Mouse (Mus musculus) forebrain, embryonic 13.5 days (tissue): ENCODE data around the gene Rab3il1. TPM values are rescaled to one million over a fixed set of nuclear protein-coding genes. Genes with fewer than 3 reads are reported as not detected.

Experiments used
- ATAC-seq: fragments of 200-750 bp; cut with Nextera tagmentation; 2 replicates; pipeline ENCODE4 v1.8.0; 2017
- H3K27ac ChIP-seq: fragments of 300-500 bp; sonication (generic); 2 replicates; pipeline ENCODE4 v1.5.1; 2015; ENCODE audit warnings: inconsistent platforms, mild to moderate bottlenecking, moderate library complexity
- H3K27me3 ChIP-seq: fragments of 300-500 bp; sonication (generic); 2 replicates; pipeline ENCODE4 v1.6.1; 2015; ENCODE audit warnings: mild to moderate bottlenecking, inconsistent platforms
- H3K36me3 ChIP-seq: fragments of 300-500 bp; sonication (generic); 2 replicates; pipeline ENCODE4 v1.6.1; 2015; ENCODE audit warnings: mild to moderate bottlenecking, inconsistent platforms; ENCODE audit not compliant: poor library complexity, severe bottlenecking
- H3K4me1 ChIP-seq: fragments of 300-500 bp; sonication (generic); 2 replicates; pipeline ENCODE4 v1.6.1; 2015; ENCODE audit warnings: inconsistent platforms
- H3K4me2 ChIP-seq: fragments of 300-500 bp; sonication (generic); 2 replicates; pipeline ENCODE4 v1.6.1; 2015; ENCODE audit warnings: inconsistent platforms, mild to moderate bottlenecking, moderate library complexity
- H3K4me3 ChIP-seq: fragments of 300-500 bp; sonication (generic); 2 replicates; pipeline ENCODE4 v1.5.1; 2015; ENCODE audit warnings: mild to moderate bottlenecking, inconsistent platforms
- H3K9ac ChIP-seq: fragments of 300-500 bp; sonication (generic); 2 replicates; pipeline ENCODE4 v1.6.1; 2015; ENCODE audit warnings: mild to moderate bottlenecking, inconsistent platforms
- H3K9me3 ChIP-seq: fragments of 300-500 bp; sonication (generic); replicated peaks from 2 replicates; pipeline ENCODE4 v1.6.1; 2016; ENCODE audit warnings: inconsistent platforms
- WGBS: fragments of 180-500 bp; shearing (Covaris S2); methylation state at CpG from one replicate; pipeline ENCODE4 v1.1.7; 2015; 5-methylcytosine and 5-hydroxymethylcytosine counted together
- polyA plus RNA-seq: library from polyadenylated mRNA; unstranded; fragments of >200 nt; fragmentation: Nextera tagmentation; extraction: Ambion mirVana; gene quantifications from 2 replicates; pipeline ENCODE4 v1.2.1, GENCODE M21; 2015

Gene Rab3il1
- polyA plus RNA-seq, 1 experiment from 2014 or later: 14.4 TPM

DNA sequence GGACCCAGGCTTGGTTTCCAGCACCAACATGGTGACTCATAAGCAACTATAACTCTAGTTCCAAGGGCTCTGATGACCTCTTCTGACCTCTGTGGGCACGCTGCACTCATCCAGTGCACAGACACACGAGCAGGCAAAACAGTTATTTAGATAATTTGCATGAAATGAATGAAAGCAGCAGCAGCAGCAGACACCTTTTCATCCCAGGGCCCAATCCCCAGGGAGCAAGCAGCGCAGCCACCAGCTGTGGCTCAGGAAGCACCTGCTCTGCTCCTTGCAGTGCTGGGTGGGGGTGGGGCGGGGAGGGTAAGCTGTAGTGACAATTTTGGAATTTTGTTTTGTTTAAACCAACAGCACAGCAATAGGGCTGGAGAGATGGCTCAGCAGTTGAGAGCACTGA, 70.4 kb downstream of the Rab3il1 start:
- Histone ChIP-seq H3K4me3 (no peak overlapping the region), H3K9me3 (no peaks in the 10 kb centered on the region), H3K9ac (no peak overlapping the region), H3K27ac (peak overlapping the region; percentile 75), H3K36me3 (peaks cover 99% of the 10 kb centered on the region), H3K4me1 (peaks cover 28% of the 10 kb centered on the region), H3K4me2 (no peak overlapping the region), H3K27me3 (no peaks in the 10 kb centered on the region)
- WGBS: 65% methylated on average over 4 of the region's 4 CpGs
- ATAC-seq: no peak; the same call in 1 of the 2 replicates

DNA sequence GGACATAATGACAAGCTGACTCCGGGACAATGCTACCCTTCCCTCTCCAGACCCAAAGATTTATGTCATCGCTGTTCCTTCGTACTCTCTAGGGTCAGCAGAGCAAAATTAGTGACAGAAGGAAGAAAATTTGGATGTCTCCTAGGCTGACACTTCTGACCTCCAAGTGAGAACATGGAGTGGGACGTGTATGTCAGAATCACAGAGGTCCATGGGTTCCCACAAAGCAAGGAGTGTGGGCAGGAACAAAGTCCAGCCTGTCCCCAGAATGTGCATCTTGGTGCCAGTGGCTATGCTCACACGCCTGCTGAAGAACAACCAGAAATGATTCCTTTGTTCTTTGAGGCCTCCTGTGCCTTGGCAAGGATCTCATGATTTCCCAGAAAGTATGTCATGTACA, 71.7 kb downstream of the Rab3il1 start:
- no peak overlapping the region for H3K4me3 ChIP-seq
- no peak for ATAC-seq
- 94% methylated on average over 5 of the region's 5 CpGs for WGBS
- no peak overlapping the region for H3K27ac ChIP-seq
- H3K4me1 ChIP-seq: peaks cover 15% of the 10 kb centered on the region
- no peak overlapping the region for H3K9ac ChIP-seq
- H3K36me3 ChIP-seq: peaks cover 99% of the 10 kb centered on the region
- no peaks in the 10 kb centered on the region for H3K9me3 ChIP-seq
- no peaks in the 10 kb centered on the region for H3K27me3 ChIP-seq
- no peak overlapping the region for H3K4me2 ChIP-seq

DNA sequence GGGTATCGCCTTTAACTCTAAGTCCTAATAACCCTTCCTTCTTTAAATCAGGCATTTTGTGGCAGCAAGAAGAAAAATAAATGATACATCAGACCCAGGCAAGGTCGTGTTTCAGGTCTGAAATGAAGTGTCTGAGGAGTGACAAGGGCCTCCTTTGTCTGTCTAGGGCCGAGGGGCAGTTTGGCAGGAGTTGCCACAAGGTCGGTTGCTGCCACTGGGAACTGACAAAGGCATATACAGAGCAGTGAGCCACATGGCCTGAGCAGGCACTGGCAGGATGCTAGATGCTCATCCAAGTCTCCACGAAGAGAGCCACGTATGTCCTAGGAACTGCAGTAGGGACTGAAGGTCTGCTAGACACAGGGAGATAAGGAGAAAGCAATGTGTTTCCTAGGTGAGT, 76.9 kb downstream of the Rab3il1 start:
- peaks cover 100% of the 10 kb centered on the region for H3K36me3 ChIP-seq
- H3K27me3 ChIP-seq: no peaks in the 10 kb centered on the region
- H3K4me3 ChIP-seq: no peak overlapping the region
- no peak overlapping the region for H3K9ac ChIP-seq
- no peak for ATAC-seq
- no peaks in the 10 kb centered on the region for H3K4me1 ChIP-seq
- H3K9me3 ChIP-seq: no peaks in the 10 kb centered on the region
- H3K27ac ChIP-seq: no peak overlapping the region
- no peak overlapping the region for H3K4me2 ChIP-seq
- WGBS: 87% methylated on average over 6 of the region's 6 CpGs

DNA sequence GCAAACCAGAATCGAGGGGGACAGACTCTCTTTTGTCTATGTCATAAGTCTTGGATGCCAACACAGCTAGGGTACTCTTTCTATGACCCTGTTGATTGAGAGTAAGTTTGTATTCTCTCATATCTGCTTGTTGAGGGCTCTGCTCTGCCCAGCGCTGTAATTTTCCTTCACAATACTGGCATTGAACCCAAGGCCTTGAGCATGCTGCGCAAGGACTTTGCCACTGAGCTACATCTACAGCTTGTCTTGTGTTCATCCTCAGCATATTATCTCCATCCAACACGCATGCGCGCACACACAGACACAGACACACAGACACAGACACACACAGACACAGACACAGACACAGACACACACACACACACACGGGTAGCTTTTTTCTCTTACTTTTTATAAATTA, 78.9 kb downstream of the Rab3il1 start:
- H3K4me2 ChIP-seq: no peak overlapping the region
- H3K27ac ChIP-seq: no peak overlapping the region
- WGBS: 97% methylated on average over 7 of the region's 7 CpGs
- no peaks in the 10 kb centered on the region for H3K4me1 ChIP-seq
- peaks cover 100% of the 10 kb centered on the region for H3K36me3 ChIP-seq
- no peak overlapping the region for H3K9ac ChIP-seq
- ATAC-seq: no peak
- H3K9me3 ChIP-seq: no peaks in the 10 kb centered on the region
- H3K4me3 ChIP-seq: no peak overlapping the region
- H3K27me3 ChIP-seq: no peaks in the 10 kb centered on the region

DNA sequence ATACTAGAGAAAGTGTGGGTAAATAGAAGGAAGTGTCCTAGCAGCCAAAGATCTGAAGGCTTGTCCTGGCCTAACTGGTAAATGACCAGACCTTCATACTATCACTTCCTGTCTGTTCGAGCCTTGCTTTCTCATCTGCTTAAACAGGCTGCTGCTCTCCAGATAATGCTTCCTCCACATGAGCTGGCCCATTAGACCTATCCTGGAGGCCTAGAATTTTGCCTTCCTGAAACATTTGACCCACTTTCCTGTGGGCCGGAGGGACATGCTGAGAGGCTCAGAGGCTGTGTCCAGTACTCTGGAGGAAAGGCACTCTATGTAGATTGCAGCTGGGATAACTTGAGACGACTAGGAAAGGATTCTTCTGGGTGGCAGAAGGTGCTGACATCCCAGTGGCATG, 80.6 kb downstream of the Rab3il1 start:
- H3K27ac ChIP-seq: no peak overlapping the region
- no peak overlapping the region for H3K9ac ChIP-seq
- no peaks in the 10 kb centered on the region for H3K9me3 ChIP-seq
- H3K36me3 ChIP-seq: peaks cover 100% of the 10 kb centered on the region
- WGBS: 91% methylated on average over 3 of the region's 3 CpGs
- no peaks in the 10 kb centered on the region for H3K4me1 ChIP-seq
- no peak for ATAC-seq
- H3K4me3 ChIP-seq: no peak overlapping the region
- no peaks in the 10 kb centered on the region for H3K27me3 ChIP-seq
- H3K4me2 ChIP-seq: no peak overlapping the region

DNA sequence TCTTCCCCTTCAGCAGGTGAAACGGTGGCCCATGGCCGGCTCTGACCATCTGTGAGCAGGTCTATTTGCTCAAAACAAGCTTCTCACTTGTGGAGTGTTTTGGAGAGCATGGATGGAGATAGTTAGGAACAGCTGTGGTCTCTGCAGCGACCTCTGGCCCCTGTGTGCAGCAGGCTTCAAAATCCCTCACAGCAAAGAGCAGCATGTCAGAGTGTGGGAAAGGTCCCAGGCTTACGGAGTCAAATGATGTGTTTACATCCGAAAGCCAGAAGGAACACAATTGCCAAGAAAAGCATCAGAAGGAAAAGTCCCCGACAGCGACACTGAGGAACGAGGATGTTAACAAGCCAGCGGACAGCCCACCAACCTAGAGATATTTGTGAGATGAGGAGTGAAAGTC, 84.0 kb downstream of the Rab3il1 start:
- Histone ChIP-seq H3K4me3 (no peak overlapping the region), H3K27ac (no peak overlapping the region), H3K9me3 (no peaks in the 10 kb centered on the region), H3K4me1 (no peaks in the 10 kb centered on the region), H3K4me2 (no peak overlapping the region), H3K27me3 (no peaks in the 10 kb centered on the region), H3K9ac (no peak overlapping the region), H3K36me3 (peaks cover 100% of the 10 kb centered on the region)
- no peak for ATAC-seq
- 93% methylated on average over 9 of the region's 9 CpGs for WGBS

DNA sequence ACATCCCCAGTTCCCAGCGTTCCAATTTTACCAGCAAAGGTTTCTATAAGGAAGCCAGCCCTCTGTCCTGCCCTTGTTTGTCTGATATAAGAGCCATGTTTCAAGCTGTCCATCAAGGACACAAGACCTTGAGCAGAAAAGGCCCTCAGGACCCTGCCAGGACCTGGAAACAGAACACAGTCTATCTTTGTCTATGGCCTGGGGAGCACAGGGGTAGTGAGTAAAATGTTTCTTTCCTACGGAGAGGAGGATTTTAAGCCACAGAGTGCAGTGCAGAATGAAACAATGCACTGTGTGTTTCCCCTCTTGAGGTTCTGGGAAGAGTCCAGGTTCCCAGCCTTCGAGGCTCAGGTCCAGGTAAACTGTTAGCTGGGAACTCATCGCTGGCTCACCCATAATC, 85.5 kb downstream of the Rab3il1 start:
- H3K4me1 ChIP-seq: no peaks in the 10 kb centered on the region
- H3K4me3 ChIP-seq: no peak overlapping the region
- no peak overlapping the region for H3K4me2 ChIP-seq
- no peak overlapping the region for H3K9ac ChIP-seq
- H3K27ac ChIP-seq: no peak overlapping the region
- H3K36me3 ChIP-seq: peaks cover 100% of the 10 kb centered on the region
- no peak for ATAC-seq
- 84% methylated on average over 4 of the region's 4 CpGs for WGBS
- no peaks in the 10 kb centered on the region for H3K9me3 ChIP-seq
- H3K27me3 ChIP-seq: no peaks in the 10 kb centered on the region

Other genes starting within 250 kb of the Rab3il1 start
- not detected in 2 replicates for gene Scgb2a2, start 154.1 kb upstream of the Rab3il1 start, polyA plus RNA-seq
- 86.6 and 105 TPM in 2 replicates for gene Incenp, start 102.1 kb upstream of the Rab3il1 start, polyA plus RNA-seq
- gene Fth1, start 21.1 kb upstream of the Rab3il1 start, polyA plus RNA-seq: 1,364 and 1,444 TPM in 2 replicates
- 0.76 and 1.2 TPM in 2 replicates for gene Best1, start within 50 bp of the Rab3il1 start, polyA plus RNA-seq
- 5.8 TPM in 2 replicates for gene Fads3, start 39.9 kb downstream of the Rab3il1 start, polyA plus RNA-seq
- 134 and 154 TPM in 2 replicates for gene Fads2, start 100.1 kb downstream of the Rab3il1 start, polyA plus RNA-seq
- 148 and 172 TPM in 2 replicates for gene Fads1, start 181.2 kb downstream of the Rab3il1 start, polyA plus RNA-seq
- 408 and 447 TPM in 2 replicates for gene Tmem258, start 202.3 kb downstream of the Rab3il1 start, polyA plus RNA-seq
- gene Fen1, start 202.5 kb downstream of the Rab3il1 start, polyA plus RNA-seq: 98.8 and 104 TPM in 2 replicates
- 0.22 and 0.31 TPM in 2 replicates for gene Myrf, start 239.1 kb downstream of the Rab3il1 start, polyA plus RNA-seq